Mouse (Mus musculus): ENCODE measurements around the gene Smim27.

Smim27 gene

GRCm38 (mm10) chr4:40269430-40270032 lies at the start of gene Smim27, which contains the start of gene Topors:
Gene Smim27, plus strand, starts transcription at chr4:40269579.
Gene Topors, minus strand, starts transcription at chr4:40269850.
- DNase-seq (ENCODE audit: low spot score): peak; percentile 93

GRCm38 (mm10) chr4:40220437-40220836 lies 48.9 kb upstream of the Smim27 start:
- no peak for DNase-seq (ENCODE audit: low spot score)

DNA sequence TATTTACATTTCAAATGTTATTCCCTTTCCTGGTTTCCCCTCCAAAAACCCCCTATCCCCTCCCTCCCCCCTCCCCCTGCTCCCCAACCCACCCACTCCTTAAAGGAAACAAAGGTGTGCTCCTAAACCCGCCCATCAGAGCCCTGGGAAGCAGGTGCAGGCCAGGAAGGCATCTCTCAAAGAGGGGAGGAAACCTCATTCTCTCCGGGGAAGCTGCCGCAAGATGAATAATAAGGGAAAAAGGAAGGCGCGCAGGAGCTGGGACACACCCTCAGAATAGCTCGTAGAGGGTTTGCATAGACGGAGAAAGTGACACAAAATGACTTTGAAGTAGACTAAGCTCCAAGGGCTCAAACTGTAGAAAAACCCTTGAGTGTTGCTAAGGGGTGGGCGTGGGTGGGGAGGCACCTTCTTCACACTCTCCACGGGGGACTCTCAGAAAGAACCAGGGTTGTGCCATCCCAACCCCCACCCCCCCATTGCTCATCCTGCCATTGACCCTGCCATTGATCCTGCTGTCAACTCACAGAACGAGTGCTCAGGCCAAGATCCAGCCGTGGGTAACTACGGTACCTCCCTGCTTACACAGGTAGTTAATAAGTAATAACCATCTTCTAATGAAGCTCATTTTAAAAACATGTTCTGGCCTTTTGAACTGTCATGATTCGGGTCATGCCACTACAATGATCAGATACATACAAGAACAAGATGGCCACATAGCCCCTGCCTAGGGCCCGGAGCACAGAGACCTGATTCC lies 48.2 kb upstream of the Smim27 start:
- DNase-seq (ENCODE audit: low spot score): no peak

DNA sequence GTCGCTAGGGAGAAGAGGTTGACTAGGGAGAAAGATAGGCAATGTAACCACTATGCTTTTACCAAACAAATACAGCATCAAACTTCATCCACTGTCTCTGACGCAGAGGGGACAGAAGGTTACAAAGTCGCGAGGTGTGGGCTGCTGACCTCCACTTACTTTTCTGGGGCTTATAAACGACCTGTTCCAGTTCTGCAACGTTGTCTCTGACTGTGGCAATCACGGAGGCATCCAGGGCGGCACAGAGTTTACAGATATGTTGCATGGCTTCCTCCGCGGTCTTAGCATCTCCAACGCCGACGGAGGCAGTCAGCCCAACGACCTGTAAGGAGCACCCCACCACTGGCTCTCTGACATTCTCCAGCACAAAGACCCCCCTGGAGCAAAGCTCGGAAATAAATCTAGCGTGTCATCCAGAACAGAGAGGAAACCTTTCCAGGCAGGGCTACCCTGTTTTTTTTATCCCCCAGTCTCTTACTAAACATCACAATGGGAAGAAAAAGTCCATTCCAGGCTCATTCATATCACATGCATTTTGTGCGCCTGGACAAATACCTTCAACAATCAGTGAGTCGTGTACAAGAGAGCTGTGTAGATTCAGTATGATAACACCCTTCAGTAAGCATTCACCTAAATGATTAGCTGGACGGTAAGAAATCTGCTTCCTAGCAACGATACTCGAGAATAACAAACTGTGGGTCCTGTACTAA lies 47.3 kb upstream of the Smim27 start:
- DNase-seq (ENCODE audit: low spot score): no peak

DNA sequence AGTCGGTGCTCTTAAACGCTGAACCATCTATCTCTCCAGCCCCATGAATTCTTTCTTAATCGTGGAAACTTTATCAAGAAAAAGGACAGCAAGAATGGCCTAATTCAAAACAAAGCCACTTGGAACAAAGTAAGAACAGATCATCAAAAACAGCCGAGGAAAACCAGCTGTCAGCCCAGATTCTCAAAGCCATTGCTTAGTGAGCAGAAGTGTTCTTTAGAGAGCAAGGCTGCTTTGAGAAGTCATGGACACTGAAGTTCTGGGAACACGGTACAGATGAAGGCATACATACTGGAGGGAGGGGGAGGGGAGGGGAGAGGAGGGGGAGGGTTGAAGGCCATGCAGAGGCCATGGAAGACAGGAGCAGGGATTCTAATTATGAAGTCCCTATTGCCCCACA lies 43.3 kb upstream of the Smim27 start:
- no peak for DNase-seq (ENCODE audit: low spot score)

- no peak for DNase-seq (ENCODE audit: low spot score)
Observed at GRCm38 (mm10) chr4:40227131-40227530, 42.2 kb upstream of the Smim27 start.

GRCm38 (mm10) chr4:40227886-40228285 lies 41.5 kb upstream of the Smim27 start:
- DNase-seq (ENCODE audit: low spot score): no peak

- no peak for DNase-seq (ENCODE audit: low spot score)
Observed at GRCm38 (mm10) chr4:40229723-40230122, 39.7 kb upstream of the Smim27 start.

GRCm38 (mm10) chr4:40233062-40233664 lies 36.2 kb upstream of the Smim27 start:
- DNase-seq (ENCODE audit: low spot score): no peak

DNA sequence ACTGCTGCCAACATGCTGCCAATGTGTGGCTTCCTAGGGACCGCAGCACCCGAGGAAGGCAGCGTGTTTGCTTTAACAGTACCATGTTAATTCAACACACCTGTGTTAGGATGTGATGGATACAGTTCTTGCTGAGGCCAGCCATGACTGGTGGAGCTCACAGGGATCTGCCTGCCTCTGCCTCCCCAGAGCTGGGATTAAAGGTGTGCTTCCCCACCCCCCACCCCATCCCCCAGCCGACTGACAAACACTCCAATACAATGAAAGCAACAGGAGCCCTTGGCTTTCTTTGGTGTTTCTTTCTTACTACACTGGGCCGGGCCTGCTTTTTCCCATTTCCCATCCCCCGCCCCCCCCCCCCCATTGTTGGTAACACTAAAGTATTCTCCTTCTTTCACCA lies 35.1 kb upstream of the Smim27 start:
- DNase-seq (ENCODE audit: low spot score): no peak

DNA sequence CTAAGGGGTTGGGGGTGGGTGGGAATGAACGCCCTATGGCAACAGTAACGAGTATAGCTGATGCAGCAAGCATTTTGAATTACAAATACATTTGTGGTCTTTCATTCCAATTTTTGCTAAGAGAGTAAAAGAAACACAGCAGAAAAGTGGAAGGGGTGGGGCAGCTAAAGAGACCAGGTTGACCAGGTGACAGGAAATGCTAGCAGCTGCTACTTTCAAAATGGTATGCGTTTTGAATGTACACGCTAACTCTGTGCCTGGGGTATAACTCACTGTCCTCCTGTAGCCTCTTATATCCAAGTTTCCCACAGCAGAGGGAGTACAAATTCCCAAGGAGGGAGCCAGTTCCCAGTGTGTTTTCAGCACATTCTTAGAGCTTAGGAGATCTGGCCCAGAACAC lies 32.5 kb upstream of the Smim27 start:
- DNase-seq (ENCODE audit: low spot score): no peak

- no peak for DNase-seq (ENCODE audit: low spot score)
Observed at GRCm38 (mm10) chr4:40238483-40239408, 30.6 kb upstream of the Smim27 start.

GRCm38 (mm10) chr4:40239409-40240271 lies 29.7 kb upstream of the Smim27 start, which contains the start of gene Ddx58:
Gene Ddx58, minus strand, starts transcription at chr4:40239828.
- no peak for DNase-seq (ENCODE audit: low spot score)

GRCm38 (mm10) chr4:40240272-40240744 lies 29.1 kb upstream of the Smim27 start:
- DNase-seq (ENCODE audit: low spot score): no peak

DNA sequence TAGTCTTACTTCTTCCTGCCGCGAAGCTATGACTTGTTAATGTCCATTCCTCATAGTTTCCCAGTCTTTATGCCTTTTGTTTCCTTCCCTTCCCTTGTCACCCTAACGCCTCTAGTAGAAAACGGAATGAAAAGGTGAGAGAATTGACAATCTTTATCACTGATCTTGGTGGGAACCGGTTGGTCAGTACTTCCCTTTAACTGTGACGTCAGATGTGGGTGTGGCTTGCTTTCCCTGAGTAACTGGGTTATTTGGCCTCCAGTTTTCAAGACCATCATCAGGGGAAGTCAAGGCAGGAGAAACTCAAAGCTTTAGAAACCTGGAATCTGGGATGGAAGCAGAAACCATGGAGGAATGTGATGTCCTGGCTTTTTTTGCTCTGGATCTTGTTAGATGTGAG lies 27.5 kb upstream of the Smim27 start:
- no peak for DNase-seq (ENCODE audit: low spot score)

- no peak for DNase-seq (ENCODE audit: low spot score)
Observed at GRCm38 (mm10) chr4:40243006-40243405, 26.4 kb upstream of the Smim27 start.

GRCm38 (mm10) chr4:40244035-40244434 lies 25.3 kb upstream of the Smim27 start:
- no peak for DNase-seq (ENCODE audit: low spot score)

- DNase-seq (ENCODE audit: low spot score): no peak
Observed at GRCm38 (mm10) chr4:40250984-40251383, 18.4 kb upstream of the Smim27 start.

- DNase-seq (ENCODE audit: low spot score): no peak
Observed at GRCm38 (mm10) chr4:40253766-40254165, 15.6 kb upstream of the Smim27 start.

DNA sequence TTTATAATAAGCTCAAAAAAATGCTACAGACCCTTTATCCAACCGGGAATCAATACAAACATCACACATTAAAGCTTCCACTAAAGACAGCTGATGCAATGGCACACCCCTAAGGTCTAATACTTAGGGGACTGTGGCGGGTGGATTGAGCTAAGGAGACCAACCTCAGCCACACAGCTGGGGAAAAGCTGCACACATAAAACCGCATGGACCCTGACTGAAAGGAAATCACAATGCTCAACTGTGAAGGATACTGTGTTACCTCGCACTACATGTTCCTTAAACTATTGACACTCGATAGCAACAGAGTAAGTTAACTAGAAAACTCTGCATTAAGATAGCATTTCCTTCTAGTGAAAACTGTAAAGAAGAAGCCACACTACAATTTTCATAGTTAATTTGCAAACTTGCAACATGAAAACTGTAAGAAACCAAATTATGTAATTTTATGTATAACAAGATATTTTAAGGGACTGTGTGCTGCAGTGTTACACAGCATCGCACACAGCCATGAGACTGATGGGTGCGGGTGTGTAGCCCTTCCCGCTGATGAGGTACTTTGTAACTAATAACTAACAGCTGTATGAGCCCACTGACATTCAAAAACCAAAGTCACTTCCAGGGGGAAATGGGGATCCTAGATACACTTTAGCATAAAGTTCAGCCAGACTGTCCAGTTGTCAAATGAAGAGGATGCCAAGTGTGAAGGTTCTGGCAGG lies 14.8 kb upstream of the Smim27 start:
- no peak for DNase-seq (ENCODE audit: low spot score)
